Mouse (Mus musculus) thymus, postnatal 25 days (tissue): Measurements from ENCODE around the gene Itpr2.

Source experiments
- DNase-seq: peaks from one replicate; pipeline ENCODE4 v3.0.0; 2022

The Itpr2 gene

GRCm38 (mm10) chr6:146208983-146209382, 293.0 kb downstream of the Itpr2 start:
- DNase-seq: no peak

- DNase-seq: no peak
These were observed 294.6 kb downstream of the Itpr2 start for GRCm38 (mm10) chr6:146207204-146207959.

GRCm38 (mm10) chr6:146205136-146205535, 296.9 kb downstream of the Itpr2 start:
- no peak for DNase-seq

- no peak for DNase-seq
These were observed 297.6 kb downstream of the Itpr2 start for GRCm38 (mm10) chr6:146204470-146204869.

- no peak for DNase-seq
These were observed 304.1 kb downstream of the Itpr2 start for GRCm38 (mm10) chr6:146197868-146198379.

- no peak for DNase-seq
These were observed 305.3 kb downstream of the Itpr2 start for GRCm38 (mm10) chr6:146196701-146197100.

GRCm38 (mm10) chr6:146195854-146196457, 306.1 kb downstream of the Itpr2 start:
- DNase-seq: no peak

- no peak for DNase-seq
These were observed 310.1 kb downstream of the Itpr2 start for GRCm38 (mm10) chr6:146191931-146192330.

GRCm38 (mm10) chr6:146190006-146190405, 312.0 kb downstream of the Itpr2 start:
- no peak for DNase-seq

- no peak for DNase-seq
These were observed 316.5 kb downstream of the Itpr2 start for GRCm38 (mm10) chr6:146185532-146185931.

GRCm38 (mm10) chr6:146184771-146185170, 317.3 kb downstream of the Itpr2 start:
- DNase-seq: no peak

GRCm38 (mm10) chr6:146174644-146175250, 327.3 kb downstream of the Itpr2 start:
- no peak for DNase-seq

GRCm38 (mm10) chr6:146170603-146171051, 331.4 kb downstream of the Itpr2 start:
- DNase-seq: no peak

GRCm38 (mm10) chr6:146167207-146167606, 334.8 kb downstream of the Itpr2 start:
- DNase-seq: no peak

GRCm38 (mm10) chr6:146159641-146160040, 342.4 kb downstream of the Itpr2 start:
- DNase-seq: no peak

- no peak for DNase-seq
These were observed 343.3 kb downstream of the Itpr2 start for GRCm38 (mm10) chr6:146158717-146159116.

GRCm38 (mm10) chr6:146157983-146158535, 344.0 kb downstream of the Itpr2 start:
- DNase-seq: no peak

GRCm38 (mm10) chr6:146157099-146157498, 344.9 kb downstream of the Itpr2 start:
- no peak for DNase-seq

GRCm38 (mm10) chr6:146156536-146156935, 345.5 kb downstream of the Itpr2 start:
- no peak for DNase-seq

- DNase-seq: no peak
These were observed 346.8 kb downstream of the Itpr2 start for GRCm38 (mm10) chr6:146155156-146155734.

GRCm38 (mm10) chr6:146152843-146153242, 349.2 kb downstream of the Itpr2 start:
- DNase-seq: no peak

GRCm38 (mm10) chr6:146140966-146141585, 360.9 kb downstream of the Itpr2 start:
- DNase-seq: no peak

- no peak for DNase-seq
These were observed 361.9 kb downstream of the Itpr2 start for GRCm38 (mm10) chr6:146140171-146140570.
